7 mouse cellular contexts compared by ENCODE assay signal in genomic region chr1:165764571-165764970, GRCm38 (mm10). TPM values are rescaled to one million over a fixed set of nuclear protein-coding genes. Genes with fewer than 3 reads are reported as not detected.
DNase-seq lines count a peak whose midpoint lies in the region; ATAC-seq and TF ChIP-seq lines count a peak whose summit lies in the region.

No protein-coding gene starts in this region.

- H3K9me3 ChIP-seq in neural tube, embryonic 11.5 days (ENCODE audit: control insufficient read depth, low read length) = no peaks in the 10 kb centered on the region
- H3K9me3 ChIP-seq in forebrain, embryonic 14.5 days (replicated peaks; ENCODE audit: control insufficient read depth, low read length) = no peaks in the 10 kb centered on the region
- no peaks in the 10 kb centered on the region for H3K9me3 ChIP-seq in liver, embryonic 11.5 days (ENCODE audit: control insufficient read depth, low read length)
- H3K9me3 ChIP-seq in stomach, postnatal 0 days (ENCODE audit: control insufficient read depth, low read length) = no peaks in the 10 kb centered on the region

- 54% methylated on average over 9 of the region's 9 CpGs for WGBS in neural tube, embryonic 11.5 days
- 54% methylated on average over 9 of the region's 9 CpGs for WGBS in forebrain, embryonic 14.5 days
- WGBS in liver, embryonic 11.5 days = 38% methylated on average over 9 of the region's 9 CpGs
- WGBS in stomach, postnatal 0 days = 53% methylated on average over 9 of the region's 9 CpGs
- 19% methylated on average over 9 of the region's 9 CpGs for WGBS in thymus, adult 2 months

- peak overlapping the region; percentile 96 for H3K4me2 ChIP-seq in neural tube, embryonic 11.5 days (ENCODE audit: low read depth)
- H3K4me2 ChIP-seq in forebrain, embryonic 14.5 days (ENCODE audit: low read length) = peak overlapping the region; percentile 95
- H3K4me2 ChIP-seq in liver, embryonic 11.5 days = peak overlapping the region; percentile 95
- H3K4me2 ChIP-seq in stomach, postnatal 0 days (replicated peaks; ENCODE audit: low read depth) = peak overlapping the region; percentile 96

- ATAC-seq in neural tube, embryonic 11.5 days (ENCODE audit: insufficient read depth, low FRiP score, low TSS enrichment) = no peak
- ATAC-seq in forebrain, embryonic 14.5 days = no peak
- no peak for ATAC-seq in liver, embryonic 11.5 days (replicated peaks; ENCODE audit: low FRiP score)
- ATAC-seq in stomach, postnatal 0 days (ENCODE audit: low FRiP score, low TSS enrichment) = no peak

- DNase-seq in neural tube, embryonic 11.5 days (ENCODE audit: low spot score) = no peak
- DNase-seq in neural tube, embryonic 10.5 days (ENCODE audit: extremely low spot score, low spot score) = no peak
- DNase-seq in forebrain, embryonic 14.5 days (ENCODE audit: low spot score) = no peak
- no peak for DNase-seq in liver, embryonic 11.5 days (ENCODE audit: low spot score)
- DNase-seq in stomach, postnatal 0 days (ENCODE audit: low spot score) = no peak
- DNase-seq in thymus, adult 2 months = no peak
- DNase-seq in thymus, postnatal 14 days = no peak

- H3K27ac ChIP-seq in neural tube, embryonic 11.5 days (ENCODE audit: low read depth, low read length) = no peak overlapping the region
- no peak overlapping the region for H3K27ac ChIP-seq in forebrain, embryonic 14.5 days (ENCODE audit: low read depth, low read length)
- peak overlapping the region; percentile 90 for H3K27ac ChIP-seq in liver, embryonic 11.5 days (ENCODE audit: low read depth, low read length)
- H3K27ac ChIP-seq in stomach, postnatal 0 days (replicated peaks) = peak overlapping the region; percentile 84; the same call in 1 of the 2 replicates
- H3K27ac ChIP-seq in thymus, adult 2 months (ENCODE audit: control insufficient read depth, insufficient read depth, low read length) = no peak overlapping the region

- no peak for TF ChIP-seq POLR2A in thymus, adult 2 months (IDR thresholded peaks at IDR 0.05; ENCODE audit: control insufficient read depth, extremely low read depth, insufficient read depth, low read length, poor library complexity)

- no peak overlapping the region for H3K9ac ChIP-seq in neural tube, embryonic 11.5 days (ENCODE audit: low read length)
- peak overlapping the region; percentile 74; the same call in 1 of the 2 replicates for H3K9ac ChIP-seq in forebrain, embryonic 14.5 days (ENCODE audit: low read length)
- peak overlapping the region; percentile 91 for H3K9ac ChIP-seq in liver, embryonic 11.5 days (ENCODE audit: low read depth, low read length)
- peak overlapping the region; percentile 80 for H3K9ac ChIP-seq in stomach, postnatal 0 days (ENCODE audit: low read length)

- peak overlapping the region; percentile 75 for H3K4me3 ChIP-seq in neural tube, embryonic 11.5 days (ENCODE audit: low read depth, low read length)
- peak overlapping the region; percentile 77 for H3K4me3 ChIP-seq in forebrain, embryonic 14.5 days (ENCODE audit: low read depth, low read length)
- peak overlapping the region; percentile 83 for H3K4me3 ChIP-seq in liver, embryonic 11.5 days (ENCODE audit: low read depth, low read length)
- peak overlapping the region; percentile 74 for H3K4me3 ChIP-seq in stomach, postnatal 0 days (ENCODE audit: low read depth, low read length)
- H3K4me3 ChIP-seq in thymus, adult 2 months (ENCODE audit: control insufficient read depth, insufficient read depth, low read length) = no peak overlapping the region; the same call in 1 of the 2 replicates

- TF ChIP-seq EP300 in stomach, postnatal 0 days (optimal IDR thresholded peaks at IDR 0.05) = no peak

- no peaks in the 10 kb centered on the region for H3K36me3 ChIP-seq in neural tube, embryonic 11.5 days (ENCODE audit: control insufficient read depth, insufficient read depth, low read length)
- no peaks in the 10 kb centered on the region for H3K36me3 ChIP-seq in forebrain, embryonic 14.5 days (ENCODE audit: control insufficient read depth, insufficient read depth, low read length)
- no peaks in the 10 kb centered on the region for H3K36me3 ChIP-seq in liver, embryonic 11.5 days (ENCODE audit: control insufficient read depth, insufficient read depth, low read length)
- H3K36me3 ChIP-seq in stomach, postnatal 0 days (ENCODE audit: control insufficient read depth, insufficient read depth, low read length) = no peaks in the 10 kb centered on the region
- no peaks in the 10 kb centered on the region for H3K36me3 ChIP-seq in thymus, adult 2 months (ENCODE audit: control insufficient read depth, insufficient read depth, low read length)

- peaks cover 5% of the 10 kb centered on the region for H3K4me1 ChIP-seq in neural tube, embryonic 11.5 days (ENCODE audit: control insufficient read depth, insufficient read depth, low read length)
- peaks cover 10% of the 10 kb centered on the region for H3K4me1 ChIP-seq in forebrain, embryonic 14.5 days (ENCODE audit: control insufficient read depth, insufficient read depth, low read length)
- H3K4me1 ChIP-seq in liver, embryonic 11.5 days (replicated peaks; ENCODE audit: control insufficient read depth, insufficient read depth, low read length) = peaks cover 35% of the 10 kb centered on the region
- H3K4me1 ChIP-seq in stomach, postnatal 0 days (replicated peaks; ENCODE audit: control insufficient read depth, insufficient read depth) = 0 out of 2 replicates have a peak, but pooled peaks cover 2% of the 10 kb centered on the region
- H3K4me1 ChIP-seq in thymus, adult 2 months (replicated peaks; ENCODE audit: control insufficient read depth, insufficient read depth, low read length) = peaks cover 8% of the 10 kb centered on the region

- no peak for TF ChIP-seq CTCF in stomach, postnatal 0 days (IDR thresholded peaks at IDR 0.05; ENCODE audit: low read depth)
- no peak for TF ChIP-seq CTCF in thymus, adult 2 months (IDR thresholded peaks at IDR 0.05; ENCODE audit: borderline replicate concordance, control insufficient read depth, extremely low read depth, insufficient read depth, low read length, poor library complexity)

- peaks cover 6% of the 10 kb centered on the region; the same call in 1 of the 2 replicates for H3K27me3 ChIP-seq in neural tube, embryonic 11.5 days (ENCODE audit: control insufficient read depth, insufficient read depth, low read length)
- no peaks in the 10 kb centered on the region; the same call in 1 of the 2 replicates for H3K27me3 ChIP-seq in forebrain, embryonic 14.5 days (replicated peaks; ENCODE audit: control insufficient read depth, insufficient read depth, low read length)
- no peaks in the 10 kb centered on the region for H3K27me3 ChIP-seq in liver, embryonic 11.5 days (replicated peaks; ENCODE audit: control insufficient read depth, insufficient read depth, low read length)
- H3K27me3 ChIP-seq in stomach, postnatal 0 days (ENCODE audit: control insufficient read depth, insufficient read depth, low read length) = no peaks in the 10 kb centered on the region
- H3K27me3 ChIP-seq in thymus, adult 2 months (ENCODE audit: control insufficient read depth, insufficient read depth, low read length) = no peaks in the 10 kb centered on the region

RNA-seq across cellular contexts. Expression of gene Creg1, which starts 1.0 kb away (rescaled TPM):
- 36.9 and 39.2 TPM in 2 replicates for polyA plus RNA-seq in neural tube, embryonic 11.5 days (2014; fragmentation: Nextera tagmentation; extraction: Ambion mirVana)
- polyA plus RNA-seq in forebrain, embryonic 14.5 days (2014; fragmentation: Nextera tagmentation; extraction: Ambion mirVana) = 26.0 and 28.8 TPM in 2 replicates
- 237 and 244 TPM in 2 replicates for polyA plus RNA-seq in liver, embryonic 11.5 days (2014; fragmentation: Nextera tagmentation; extraction: Ambion mirVana)
- polyA plus RNA-seq in stomach, postnatal 0 days (2015; fragmentation: Nextera tagmentation; extraction: Ambion mirVana) = 139 and 140 TPM in 2 replicates
- polyA plus RNA-seq in thymus, adult 2 months (2012; rRNA removed) = 37.5 and 43.2 TPM in 2 replicates

RNA-seq across cellular contexts. Expression of gene Cd247, which starts 23.9 kb away (rescaled TPM):
- polyA plus RNA-seq in neural tube, embryonic 11.5 days (2014; fragmentation: Nextera tagmentation; extraction: Ambion mirVana) = 0.86 and 2.0 TPM in 2 replicates
- polyA plus RNA-seq in forebrain, embryonic 14.5 days (2014; fragmentation: Nextera tagmentation; extraction: Ambion mirVana) = 0.97 and 1.6 TPM in 2 replicates
- 0.77 TPM in 1 of 2 replicates, not detected in the other for polyA plus RNA-seq in liver, embryonic 11.5 days (2014; fragmentation: Nextera tagmentation; extraction: Ambion mirVana)
- 0.24 and 0.52 TPM in 2 replicates for polyA plus RNA-seq in stomach, postnatal 0 days (2015; fragmentation: Nextera tagmentation; extraction: Ambion mirVana)
- polyA plus RNA-seq in thymus, adult 2 months (2012; rRNA removed) = 559 and 663 TPM in 2 replicates

RNA-seq across cellular contexts. Expression of gene Rcsd1, which starts 55.0 kb away (rescaled TPM):
- polyA plus RNA-seq in neural tube, embryonic 11.5 days (2014; fragmentation: Nextera tagmentation; extraction: Ambion mirVana) = 7.1 and 10.4 TPM in 2 replicates
- polyA plus RNA-seq in forebrain, embryonic 14.5 days (2014; fragmentation: Nextera tagmentation; extraction: Ambion mirVana) = 3.3 and 4.4 TPM in 2 replicates
- 13.3 and 17.8 TPM in 2 replicates for polyA plus RNA-seq in liver, embryonic 11.5 days (2014; fragmentation: Nextera tagmentation; extraction: Ambion mirVana)
- 16.1 TPM in 2 replicates for polyA plus RNA-seq in stomach, postnatal 0 days (2015; fragmentation: Nextera tagmentation; extraction: Ambion mirVana)
- polyA plus RNA-seq in thymus, adult 2 months (2012; rRNA removed) = 220 and 249 TPM in 2 replicates

Comparison
In these comparisons a context has a peak if more than half of its experiments do, and no peak if none do; other contexts are left out.
1. H3K27ac ChIP-seq: peak in liver, embryonic 11.5 days (single experiment) and stomach, postnatal 0 days (single experiment); none in neural tube, embryonic 11.5 days (single experiment), forebrain, embryonic 14.5 days (single experiment) and thymus, adult 2 months (single experiment).
2. RNA of gene Cd247, which starts 23.9 kb away (polyA plus RNA-seq): 559 to 663 TPM in thymus, adult 2 months; 0.97 to 1.6 TPM in forebrain, embryonic 14.5 days, 0.86 to 2.0 TPM in neural tube, embryonic 11.5 days, 0.77 TPM in liver, embryonic 11.5 days and 0.24 to 0.52 TPM in stomach, postnatal 0 days; every median in the first group is over 100 times any median in the second.
3. RNA of gene Rcsd1, which starts 55.0 kb away (polyA plus RNA-seq): 220 to 249 TPM in thymus, adult 2 months; 13.3 to 17.8 TPM in liver, embryonic 11.5 days, 16.1 TPM in stomach, postnatal 0 days, 7.1 to 10.4 TPM in neural tube, embryonic 11.5 days and 3.3 to 4.4 TPM in forebrain, embryonic 14.5 days; every median in the first group is over 10 times any median in the second.
4. Peak in every context shown above with its lines, with median percentiles within 50 percentile points of each other: H3K4me2 ChIP-seq.